Mouse (Mus musculus): ENCODE results near the gene Yae1d1. TPM values are rescaled to one million over a fixed set of nuclear protein-coding genes. Genes with fewer than 3 reads are reported as not detected.

Yae1d1 gene
- polyA plus RNA-seq, 1 experiment from 2014 or later: 23.7 TPM

- under 1% methylated on average over 63 of the region's 70 CpGs for WGBS (ENCODE audit: insufficient replicate concordance)
- H3K9ac ChIP-seq (replicated peaks): peak overlapping the region; percentile 77
- H3K9me3 ChIP-seq (ENCODE audit: low read length): no peaks in the 10 kb centered on the region
- peak overlapping the region; percentile 80 for H3K4me2 ChIP-seq (ENCODE audit: low read depth, low read length)
- H3K27ac ChIP-seq (ENCODE audit: low read depth): peak overlapping the region; percentile 89
- H3K4me3 ChIP-seq (ENCODE audit: low read depth, low read length): peak overlapping the region; percentile 78
- TF ChIP-seq EP300 (IDR thresholded peaks at IDR 0.05; ENCODE audit: low read depth) (no peak), CTCF (IDR thresholded peaks at IDR 0.05; ENCODE audit: low read depth) (no peak)
- no peaks in the 10 kb centered on the region for H3K27me3 ChIP-seq (ENCODE audit: insufficient read depth, low read length)
- DNase-seq: no peak
- H3K4me1 ChIP-seq (ENCODE audit: insufficient read depth): peaks cover 12% of the 10 kb centered on the region
- peak; percentile 84 for ATAC-seq
- H3K36me3 ChIP-seq (replicated peaks; ENCODE audit: insufficient read depth, low read length): no peaks in the 10 kb centered on the region
These were observed 49.7 kb downstream of the Yae1d1 start for GRCm38 (mm10) chr13:17943306-17944077.

- WGBS (ENCODE audit: insufficient replicate concordance): 55% methylated on average over 6 of the region's 6 CpGs
- Histone ChIP-seq H3K9ac (replicated peaks) (no peak overlapping the region), H3K27ac (ENCODE audit: low read depth) (no peak overlapping the region), H3K27me3 (ENCODE audit: insufficient read depth, low read length) (no peaks in the 10 kb centered on the region), H3K9me3 (ENCODE audit: low read length) (no peaks in the 10 kb centered on the region), H3K4me1 (ENCODE audit: insufficient read depth) (peaks cover 12% of the 10 kb centered on the region), H3K4me3 (ENCODE audit: low read depth, low read length) (no peak overlapping the region), H3K36me3 (replicated peaks; ENCODE audit: insufficient read depth, low read length) (no peaks in the 10 kb centered on the region), H3K4me2 (ENCODE audit: low read depth, low read length) (no peak overlapping the region)
- ATAC-seq (no peak), DNase-seq (no peak)
- no peak for TF ChIP-seq CTCF (IDR thresholded peaks at IDR 0.05; ENCODE audit: low read depth)
- no peak for TF ChIP-seq EP300 (IDR thresholded peaks at IDR 0.05; ENCODE audit: low read depth)
These were observed 50.8 kb downstream of the Yae1d1 start for GRCm38 (mm10) chr13:17942338-17942737.

Other genes starting within 250 kb of the Yae1d1 start
- gene Cdk13, start 188.3 kb downstream of the Yae1d1 start, polyA plus RNA-seq (2015; fragmentation: Nextera tagmentation; extraction: Ambion mirVana): 5.0 and 6.6 TPM in 2 replicates
- 25.6 and 29.3 TPM in 2 replicates for gene Rala, start 49.1 kb downstream of the Yae1d1 start, polyA plus RNA-seq (2015; fragmentation: Nextera tagmentation; extraction: Ambion mirVana)

All from liver, postnatal 0 days (tissue).